Mouse (Mus musculus): ENCODE measurements around the gene Col27a1. TPM values are rescaled to one million over a fixed set of nuclear protein-coding genes. Genes with fewer than 3 reads are reported as not detected.

The Col27a1 gene
- polyA plus RNA-seq, 1 experiment from 2014 or later = 23.6 TPM

- Histone ChIP-seq H3K4me1 (ENCODE audit: control insufficient read depth, insufficient read depth, low read length) (no peaks in the 10 kb centered on the region), H3K27me3 (ENCODE audit: control insufficient read depth, insufficient read depth, low read length) (no peaks in the 10 kb centered on the region), H3K4me3 (ENCODE audit: low read depth, low read length) (no peak overlapping the region), H3K9me3 (ENCODE audit: control insufficient read depth, low read depth, low read length) (no peaks in the 10 kb centered on the region), H3K27ac (ENCODE audit: low read length) (no peak overlapping the region), H3K9ac (replicated peaks; ENCODE audit: low read depth, low read length) (no peak overlapping the region), H3K4me2 (replicated peaks; ENCODE audit: low read depth, low read length) (no peak overlapping the region), H3K36me3 (ENCODE audit: control insufficient read depth, insufficient read depth, low read length) (peaks cover 56% of the 10 kb centered on the region)
- no peak for ATAC-seq (ENCODE audit: insufficient number of reproducible peaks, insufficient read depth, low FRiP score, low read depth)
- WGBS = 74% methylated on average over 7 of the region's 7 CpGs
Measured at GRCm38 (mm10) chr4:63377483-63377882, 163.7 kb downstream of the Col27a1 start.

- Histone ChIP-seq H3K27ac (ENCODE audit: low read length) (no peak overlapping the region), H3K9me3 (ENCODE audit: control insufficient read depth, low read depth, low read length) (no peaks in the 10 kb centered on the region), H3K4me2 (replicated peaks; ENCODE audit: low read depth, low read length) (no peak overlapping the region), H3K9ac (replicated peaks; ENCODE audit: low read depth, low read length) (no peak overlapping the region), H3K27me3 (ENCODE audit: control insufficient read depth, insufficient read depth, low read length) (no peaks in the 10 kb centered on the region), H3K4me1 (ENCODE audit: control insufficient read depth, insufficient read depth, low read length) (no peaks in the 10 kb centered on the region), H3K36me3 (ENCODE audit: control insufficient read depth, insufficient read depth, low read length) (peaks cover 55% of the 10 kb centered on the region), H3K4me3 (ENCODE audit: low read depth, low read length) (no peak overlapping the region)
- no peak for ATAC-seq (ENCODE audit: insufficient number of reproducible peaks, insufficient read depth, low FRiP score, low read depth)
- 91% methylated on average over 4 of the region's 4 CpGs for WGBS
Measured at GRCm38 (mm10) chr4:63382676-63383369, 169.0 kb downstream of the Col27a1 start.

- Histone ChIP-seq H3K9me3 (ENCODE audit: control insufficient read depth, low read depth, low read length) (no peaks in the 10 kb centered on the region), H3K4me1 (ENCODE audit: control insufficient read depth, insufficient read depth, low read length) (no peaks in the 10 kb centered on the region), H3K4me3 (ENCODE audit: low read depth, low read length) (no peak overlapping the region), H3K27ac (ENCODE audit: low read length) (no peak overlapping the region), H3K9ac (replicated peaks; ENCODE audit: low read depth, low read length) (no peak overlapping the region), H3K27me3 (ENCODE audit: control insufficient read depth, insufficient read depth, low read length) (no peaks in the 10 kb centered on the region), H3K4me2 (replicated peaks; ENCODE audit: low read depth, low read length) (no peak overlapping the region), H3K36me3 (ENCODE audit: control insufficient read depth, insufficient read depth, low read length) (peaks cover 52% of the 10 kb centered on the region)
- ATAC-seq (ENCODE audit: insufficient number of reproducible peaks, insufficient read depth, low FRiP score, low read depth) = no peak
- WGBS = 88% methylated on average over 12 of the region's 12 CpGs
Measured at GRCm38 (mm10) chr4:63383474-63383873, 169.7 kb downstream of the Col27a1 start.

GRCm38 (mm10) chr4:63384262-63384661 is 170.5 kb downstream of the Col27a1 start:
- Histone ChIP-seq H3K36me3 (ENCODE audit: control insufficient read depth, insufficient read depth, low read length) (peaks cover 45% of the 10 kb centered on the region), H3K27me3 (ENCODE audit: control insufficient read depth, insufficient read depth, low read length) (no peaks in the 10 kb centered on the region), H3K27ac (ENCODE audit: low read length) (no peak overlapping the region), H3K4me2 (replicated peaks; ENCODE audit: low read depth, low read length) (no peak overlapping the region), H3K9me3 (ENCODE audit: control insufficient read depth, low read depth, low read length) (no peaks in the 10 kb centered on the region), H3K4me3 (ENCODE audit: low read depth, low read length) (no peak overlapping the region), H3K9ac (replicated peaks; ENCODE audit: low read depth, low read length) (no peak overlapping the region), H3K4me1 (ENCODE audit: control insufficient read depth, insufficient read depth, low read length) (no peaks in the 10 kb centered on the region)
- 90% methylated on average over 4 of the region's 4 CpGs for WGBS
- no peak for ATAC-seq (ENCODE audit: insufficient number of reproducible peaks, insufficient read depth, low FRiP score, low read depth)

MicroRNAs encoded within 50 kb of the gene (microRNA counts, 519-probe panel; counts per million panel counts)
- 3,065 counts per million, percentile 56 among the panel's probes with 10 or more counts for microRNA mmu-miR-455

Small RNA genes within 50 kb of the gene (microRNA-seq; reads per million reads assigned to microRNA genes)
- gene Mir455 = 3,987 reads per million, percentile 86 among the genes with 10 or more reads in this experiment

Other genes with a start within 250 kb of the Col27a1 start
- 27.1 and 32.0 TPM in 2 replicates for gene Zfp618, start 248.4 kb upstream of the Col27a1 start, polyA plus RNA-seq (2014; fragmentation: Nextera tagmentation; extraction: Ambion mirVana)
- gene Ambp, start 59.2 kb upstream of the Col27a1 start, polyA plus RNA-seq (2014; fragmentation: Nextera tagmentation; extraction: Ambion mirVana) = 33.0 and 54.6 TPM in 2 replicates
- gene Kif12, start 41.9 kb upstream of the Col27a1 start, polyA plus RNA-seq (2014; fragmentation: Nextera tagmentation; extraction: Ambion mirVana) = 19.8 and 22.8 TPM in 2 replicates
- not detected in 2 replicates for gene Orm1, start 130.6 kb downstream of the Col27a1 start, polyA plus RNA-seq (2014; fragmentation: Nextera tagmentation; extraction: Ambion mirVana)
- gene Orm3, start 142.2 kb downstream of the Col27a1 start, polyA plus RNA-seq (2014; fragmentation: Nextera tagmentation; extraction: Ambion mirVana) = not detected in 2 replicates
- gene Orm2, start 148.4 kb downstream of the Col27a1 start, polyA plus RNA-seq (2014; fragmentation: Nextera tagmentation; extraction: Ambion mirVana) = not detected in 2 replicates
- 6.9 and 7.0 TPM in 2 replicates for gene Akna, start 189.3 kb downstream of the Col27a1 start, polyA plus RNA-seq (2014; fragmentation: Nextera tagmentation; extraction: Ambion mirVana)